Mouse (Mus musculus) intestine, embryonic 14.5 days (tissue): Measurements from ENCODE around the gene Ckap4. TPM values are rescaled to one million over a fixed set of nuclear protein-coding genes. Genes with fewer than 3 reads are reported as not detected.

Experiments
- ATAC-seq: fragments of 200-750 bp; cut with Nextera tagmentation; replicated peaks from 2 replicates; pipeline ENCODE4 v1.8.0; 2017; ENCODE audit warnings: low read depth, moderate number of reproducible peaks, moderate TSS enrichment, moderate library complexity; ENCODE audit not compliant: low FRiP score, low TSS enrichment
- DNase-seq: peaks from one replicate; pipeline ENCODE4 v3.0.0-alpha.2; 2018; ENCODE audit warnings: low spot score
- H3K27ac ChIP-seq: fragments of 300-500 bp; sonication (generic); 2 replicates; pipeline ENCODE4 v1.5.1; 2014; ENCODE audit warnings: low read depth, mild to moderate bottlenecking, control low read depth
- H3K27me3 ChIP-seq: fragments of 300-500 bp; sonication (generic); replicated peaks from 2 replicates; pipeline ENCODE4 v1.6.1; 2014; ENCODE audit warnings: low read length, control low read depth; ENCODE audit not compliant: control insufficient read depth, insufficient read depth
- H3K36me3 ChIP-seq: fragments of 300-500 bp; sonication (generic); 2 replicates; pipeline ENCODE4 v1.6.1; 2014; ENCODE audit warnings: low read length, control low read depth; ENCODE audit not compliant: control insufficient read depth, insufficient read depth
- H3K4me1 ChIP-seq: fragments of 300-500 bp; sonication (generic); replicated peaks from 2 replicates; pipeline ENCODE4 v1.6.1; 2014; ENCODE audit warnings: low read length, control low read depth, mixed read lengths; ENCODE audit not compliant: control insufficient read depth, insufficient read depth
- H3K4me2 ChIP-seq: fragments of 300-500 bp; sonication (generic); 2 replicates; pipeline ENCODE4 v1.6.1; 2014; ENCODE audit warnings: low read length
- H3K4me3 ChIP-seq: fragments of 300-500 bp; sonication (generic); 2 replicates; pipeline ENCODE4 v1.5.1; 2014; ENCODE audit warnings: low read depth, low read length, control low read depth, mixed read lengths
- H3K9ac ChIP-seq: fragments of 300-500 bp; sonication (generic); 2 replicates; pipeline ENCODE4 v1.6.1; 2014; ENCODE audit warnings: mild to moderate bottlenecking, low read length
- H3K9me3 ChIP-seq: fragments of 300-500 bp; sonication (generic); 2 replicates; pipeline ENCODE4 v1.6.1; 2016; ENCODE audit warnings: low read length, control low read depth; ENCODE audit not compliant: control insufficient read depth
- WGBS: fragments of 180-500 bp; shearing (Covaris S2); extraction: QIAGEN DNeasy Blood & Tissue Kit; methylation state at CpG from one replicate; pipeline ENCODE4 v1.1.7; 2014; 5-methylcytosine and 5-hydroxymethylcytosine counted together
- polyA plus RNA-seq: library from polyadenylated mRNA; unstranded; fragments of >200 nt; fragmentation: Nextera tagmentation; extraction: Ambion mirVana; gene quantifications from 2 replicates; pipeline ENCODE4 v1.2.1, GENCODE M21; 2014

Gene Ckap4
- 69.9 and 82.2 TPM in 2 replicates for polyA plus RNA-seq

DNA sequence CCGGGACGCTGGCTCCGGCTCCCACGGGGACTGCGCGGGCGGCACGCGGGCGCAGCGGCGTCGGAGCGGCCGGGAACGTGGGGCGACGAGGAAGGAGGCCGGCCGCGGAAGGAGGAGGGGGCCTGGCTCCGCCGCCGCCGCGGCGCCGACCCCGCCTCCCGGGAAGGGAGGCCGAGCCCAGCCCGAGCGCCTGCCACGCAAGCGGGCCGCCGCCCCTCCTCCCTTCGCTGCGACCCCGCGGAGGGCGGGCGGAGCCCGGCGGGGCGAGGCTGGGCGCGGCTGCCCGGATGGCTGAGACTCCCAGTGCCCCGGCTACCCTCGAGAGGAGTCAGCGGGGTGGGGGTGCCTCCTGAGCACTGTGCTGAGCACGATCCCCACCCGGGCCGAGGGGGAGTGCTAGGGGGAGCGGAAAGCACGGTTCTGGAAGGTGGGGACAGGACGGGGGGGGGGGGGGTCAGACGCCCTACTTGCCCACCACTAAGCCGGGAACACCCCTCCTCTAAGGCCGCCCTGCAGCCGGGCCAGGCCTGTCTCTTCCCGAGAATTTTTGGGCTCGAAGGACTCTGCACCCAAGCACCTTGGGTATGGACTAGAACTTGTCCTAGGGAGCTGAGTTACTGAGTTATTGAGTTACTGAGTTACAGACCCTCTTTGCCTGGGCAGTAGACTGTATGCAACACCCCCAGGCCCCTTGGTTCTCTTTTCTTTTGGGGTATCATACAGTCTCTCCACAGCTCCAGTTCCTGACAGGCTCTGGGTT is at the start of gene Ckap4:
TSS of gene Ckap4 (minus strand) at position 151 of the 760 bp plus-strand sequence.
- Histone ChIP-seq H3K4me3 (peak within 1 kb of the TSS; percentile 90), H3K27ac (peak within 1 kb of the TSS; percentile 81), H3K36me3 (peaks cover 7% of the 10 kb centered on the region), H3K9ac (peak within 1 kb of the TSS; percentile 90), H3K27me3 (no peaks in the 10 kb centered on the region), H3K9me3 (no peaks in the 10 kb centered on the region), H3K4me1 (peaks cover 23% of the 10 kb centered on the region), H3K4me2 (peak within 1 kb of the TSS; percentile 67)
- peak; percentile 83 for DNase-seq
- under 1% methylated on average over 41 of the region's 64 CpGs for WGBS
- peak; percentile 86 for ATAC-seq

DNA sequence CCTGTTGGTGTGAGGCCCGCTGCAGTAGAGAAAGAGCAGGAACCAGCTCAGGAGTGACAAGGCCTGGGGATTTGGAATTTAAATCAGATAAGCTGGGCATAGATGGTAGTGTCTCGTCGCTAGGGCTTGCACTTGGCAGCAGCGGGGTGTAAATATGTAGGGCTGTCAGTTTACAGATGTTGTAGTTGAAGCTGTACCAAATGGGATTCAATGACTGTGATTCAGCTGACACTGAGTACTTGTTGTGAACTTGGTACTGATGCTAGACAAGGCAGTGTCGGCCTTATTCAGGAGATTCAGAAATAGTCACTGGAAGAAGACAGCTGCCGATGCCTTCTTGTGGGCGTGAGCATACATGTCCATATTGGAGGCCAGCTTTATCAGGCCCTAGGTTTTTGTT is 48.4 kb upstream of the Ckap4 start:
- Histone ChIP-seq H3K4me3 (no peak overlapping the region), H3K4me1 (no peaks in the 10 kb centered on the region; the same call in 1 of the 2 replicates), H3K9ac (no peak overlapping the region), H3K27ac (no peak overlapping the region), H3K36me3 (no peaks in the 10 kb centered on the region), H3K4me2 (no peak overlapping the region), H3K9me3 (no peaks in the 10 kb centered on the region), H3K27me3 (0 out of 2 replicates have a peak, but pooled peaks cover 2% of the 10 kb centered on the region)
- DNase-seq (no peak), ATAC-seq (no peak)
- WGBS, result 68% methylated on average over 7 of the region's 7 CpGs

DNA sequence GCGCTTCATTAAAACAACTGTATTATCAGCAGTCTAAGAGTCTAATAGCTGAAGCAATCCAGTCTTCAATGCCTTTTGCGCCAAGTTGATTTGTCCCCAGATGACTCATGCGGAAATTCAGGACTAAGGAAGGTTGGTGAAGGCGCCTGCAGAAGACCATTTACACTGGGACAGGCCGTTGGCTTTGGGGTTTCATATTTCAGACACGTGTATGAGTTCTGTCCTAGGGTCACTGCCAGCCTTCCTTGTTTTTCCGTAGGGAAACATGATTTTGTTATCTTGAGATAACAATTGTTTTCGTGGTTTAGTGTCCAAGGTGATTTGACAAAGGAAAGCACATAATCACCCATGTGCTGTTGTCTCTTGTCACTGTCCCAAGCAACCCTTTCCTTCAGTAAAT is 47.3 kb upstream of the Ckap4 start:
- no peaks in the 10 kb centered on the region for H3K36me3 ChIP-seq
- ATAC-seq, result no peak

DNA sequence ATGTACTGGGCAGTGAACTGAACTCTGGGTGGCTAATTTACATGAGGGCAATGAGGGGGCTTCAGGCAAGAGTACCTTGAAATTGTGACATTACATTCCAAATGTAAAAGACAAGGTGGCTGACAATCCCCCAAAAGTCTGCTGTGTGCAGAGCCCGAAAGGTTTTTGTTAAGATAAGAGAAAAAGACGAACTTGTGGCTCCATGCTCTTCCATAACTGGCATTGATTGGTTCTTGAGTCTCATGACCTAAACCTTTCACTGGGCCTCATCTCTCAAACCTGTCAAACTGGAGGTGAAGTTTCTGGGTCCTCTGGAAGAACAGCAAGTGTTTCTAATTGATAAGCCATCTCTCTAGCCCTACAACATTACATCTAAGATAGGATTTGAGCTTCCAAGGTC is 45.7 kb upstream of the Ckap4 start:
- 62% methylated on average over 2 of the region's 2 CpGs for WGBS

More for the DNA sequence above, 47.3 kb upstream of the Ckap4 start:
- DNase-seq, result no peak
- Histone ChIP-seq H3K4me3 (no peak overlapping the region), H3K4me2 (no peak overlapping the region), H3K27ac (no peak overlapping the region), H3K9me3 (no peaks in the 10 kb centered on the region), H3K9ac (no peak overlapping the region), H3K4me1 (no peaks in the 10 kb centered on the region; the same call in 1 of the 2 replicates), H3K27me3 (0 out of 2 replicates have a peak, but pooled peaks cover 2% of the 10 kb centered on the region)
- 65% methylated on average over 8 of the region's 8 CpGs for whole genome bisulfite sequencing

DNA sequence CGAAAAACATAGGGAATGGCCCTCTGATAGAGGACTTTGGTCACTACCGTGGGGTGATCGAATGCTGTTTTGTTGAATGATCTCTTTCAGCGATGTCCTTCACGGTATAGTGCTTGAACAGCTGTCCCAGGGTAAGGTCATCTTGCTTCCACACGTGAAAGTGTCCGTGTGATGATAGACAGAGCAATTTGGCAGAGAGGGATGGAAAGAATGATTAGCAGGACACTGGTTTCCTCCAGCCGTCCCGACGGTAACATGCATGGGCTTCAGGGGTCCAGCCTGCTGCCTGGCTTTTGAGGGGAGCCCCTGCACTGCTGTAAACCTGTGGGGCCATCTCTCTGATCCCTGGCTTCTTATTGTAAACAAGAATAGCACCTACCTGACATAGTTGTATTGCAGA is 44.9 kb upstream of the Ckap4 start:
- H3K27me3 ChIP-seq, result 0 out of 2 replicates have a peak, but pooled peaks cover 2% of the 10 kb centered on the region
- ATAC-seq, result no peak
- no peaks in the 10 kb centered on the region; the same call in 1 of the 2 replicates for H3K4me1 ChIP-seq
- H3K4me2 ChIP-seq, result no peak overlapping the region
- DNase-seq, result no peak
- H3K36me3 ChIP-seq, result no peaks in the 10 kb centered on the region
- no peaks in the 10 kb centered on the region for H3K9me3 ChIP-seq
- H3K27ac ChIP-seq, result no peak overlapping the region
- H3K4me3 ChIP-seq, result no peak overlapping the region
- 76% methylated on average over 10 of the region's 10 CpGs for WGBS
- H3K9ac ChIP-seq, result no peak overlapping the region

More for the DNA sequence above, 45.7 kb upstream of the Ckap4 start:
- Histone ChIP-seq H3K4me1 (no peaks in the 10 kb centered on the region; the same call in 1 of the 2 replicates), H3K9ac (no peak overlapping the region), H3K4me3 (no peak overlapping the region), H3K27me3 (0 out of 2 replicates have a peak, but pooled peaks cover 2% of the 10 kb centered on the region), H3K4me2 (no peak overlapping the region), H3K9me3 (no peaks in the 10 kb centered on the region), H3K36me3 (no peaks in the 10 kb centered on the region), H3K27ac (no peak overlapping the region)
- ATAC-seq, result no peak
- DNase-seq, result no peak

DNA sequence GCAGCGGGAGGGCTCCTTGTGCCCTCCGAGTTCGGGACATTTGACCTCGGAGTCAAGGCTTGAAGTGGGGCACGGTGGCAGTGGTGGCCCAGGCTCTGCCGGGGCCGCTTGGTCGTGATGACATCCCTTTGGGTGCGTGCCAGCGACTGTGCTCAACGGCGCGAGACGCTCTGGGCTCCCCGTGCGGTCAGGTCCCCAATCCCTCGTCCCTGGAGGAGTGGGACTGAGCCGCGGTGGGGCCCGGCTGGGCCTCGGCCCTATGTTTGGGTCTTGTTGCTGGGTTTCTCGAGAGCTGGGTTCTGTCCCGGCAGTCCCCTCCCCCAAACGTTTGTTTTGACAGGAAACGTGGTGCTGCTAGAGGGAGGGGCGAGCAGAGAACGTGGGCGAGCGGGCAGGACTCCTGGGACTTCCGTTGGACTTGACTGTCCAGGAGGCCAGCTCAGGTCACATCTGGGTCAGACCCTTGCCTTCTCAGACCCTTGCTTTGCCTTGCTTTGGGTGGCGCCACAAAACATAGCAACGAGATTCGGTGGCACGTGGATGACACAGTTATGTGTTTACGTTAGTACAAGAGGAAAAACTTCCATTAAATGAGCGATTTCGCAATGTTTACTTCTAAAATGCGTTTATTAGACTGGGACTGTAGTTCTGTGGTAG is 43.3 kb upstream of the Ckap4 start:
- whole genome bisulfite sequencing, result 2% methylated on average over 38 of the region's 38 CpGs
- peak overlapping the region; percentile 78 for H3K27ac ChIP-seq
- H3K9ac ChIP-seq, result peak overlapping the region; percentile 62
- peak overlapping the region; percentile 80 for H3K4me3 ChIP-seq
- H3K27me3 ChIP-seq, result 0 out of 2 replicates have a peak, but pooled peaks cover 2% of the 10 kb centered on the region
- H3K4me1 ChIP-seq, result no peaks in the 10 kb centered on the region; the same call in 1 of the 2 replicates
- peak; percentile 38 for ATAC-seq
- peak; percentile 87 for DNase-seq
- no peaks in the 10 kb centered on the region for H3K9me3 ChIP-seq
- no peaks in the 10 kb centered on the region for H3K36me3 ChIP-seq
- peak overlapping the region; percentile 93 for H3K4me2 ChIP-seq

DNA sequence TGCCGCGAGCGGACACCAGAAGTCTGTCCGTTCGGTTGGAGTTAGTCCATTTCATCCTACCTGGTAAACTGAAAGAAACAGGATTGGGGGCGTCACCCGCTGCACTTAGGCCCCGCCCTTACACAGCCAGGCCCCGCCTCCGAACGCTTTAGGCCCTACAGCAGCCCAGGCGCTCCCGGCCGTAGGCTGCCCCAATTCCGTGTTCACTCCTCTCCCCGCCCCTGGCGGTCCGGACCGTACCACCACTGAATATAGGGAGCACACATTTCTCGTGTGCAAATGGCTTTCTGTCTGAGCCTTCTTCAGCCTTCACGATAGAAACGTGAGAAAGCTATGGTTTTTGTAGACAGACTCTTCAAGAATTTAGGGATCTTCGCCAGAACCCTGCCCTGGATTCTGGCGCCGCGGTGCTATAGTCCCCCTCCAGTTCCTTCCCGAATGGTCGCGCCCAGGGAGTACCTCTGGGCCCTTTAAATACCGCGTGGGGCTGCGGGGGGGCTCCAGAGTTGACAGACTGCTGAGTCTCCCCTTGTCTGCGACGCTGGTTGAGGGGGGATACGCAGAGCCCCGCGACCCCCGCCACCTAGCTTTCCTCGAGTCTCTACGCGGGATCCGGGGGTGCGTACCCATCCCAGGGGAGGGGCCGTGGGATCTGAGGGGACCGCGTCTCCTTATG is 42.7 kb upstream of the Ckap4 start, which contains the start of gene Tcp11l2:
TSS of gene Tcp11l2 (plus strand) at position 232 of the 676 bp plus-strand sequence.
- under 1% methylated on average over 46 of the region's 46 CpGs for WGBS
- H3K9me3 ChIP-seq, result no peaks in the 10 kb centered on the region

DNA sequence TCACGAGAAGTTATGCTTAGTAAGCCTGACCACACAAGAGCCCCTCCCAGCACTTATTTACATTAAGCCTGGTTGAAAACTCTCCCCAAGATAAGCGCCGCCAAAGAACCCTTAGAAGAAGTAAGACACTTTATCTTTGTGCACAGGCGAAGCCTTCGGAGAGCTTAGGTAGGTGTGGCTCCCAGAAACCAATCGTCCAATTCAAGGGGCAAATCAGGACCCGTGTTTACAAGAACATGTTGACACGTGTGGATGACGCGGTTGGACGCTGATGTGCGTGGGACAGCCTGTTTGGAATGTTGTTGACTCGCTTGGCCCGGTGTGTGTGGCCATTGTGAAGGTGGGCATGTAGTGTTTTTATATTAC is 42.1 kb upstream of the Ckap4 start:
- Histone ChIP-seq H3K4me3 (peak overlapping the region; percentile 80), H3K27me3 (0 out of 2 replicates have a peak, but pooled peaks cover 2% of the 10 kb centered on the region), H3K4me1 (no peaks in the 10 kb centered on the region; the same call in 1 of the 2 replicates), H3K9ac (no peak overlapping the region), H3K27ac (no peak overlapping the region), H3K4me2 (peak overlapping the region; percentile 93), H3K36me3 (no peaks in the 10 kb centered on the region), H3K9me3 (no peaks in the 10 kb centered on the region)
- WGBS, result under 1% methylated on average over 14 of the region's 14 CpGs
- DNase-seq (no peak), ATAC-seq (peak; percentile 80)

More for the DNA sequence above, 42.7 kb upstream of the Ckap4 start, which contains the start of gene Tcp11l2:
- H3K27ac ChIP-seq, result peak within 1 kb of the TSS; percentile 78
- H3K9ac ChIP-seq, result peak within 1 kb of the TSS; percentile 62
- no peaks in the 10 kb centered on the region for H3K36me3 ChIP-seq
- ATAC-seq (peak; percentile 99), DNase-seq (peak; percentile 97)
- no peaks in the 10 kb centered on the region; the same call in 1 of the 2 replicates for H3K4me1 ChIP-seq
- H3K27me3 ChIP-seq, result 0 out of 2 replicates have a peak, but pooled peaks cover 2% of the 10 kb centered on the region
- H3K4me3 ChIP-seq, result peak within 1 kb of the TSS; percentile 80
- H3K4me2 ChIP-seq, result peak within 1 kb of the TSS; percentile 93
